In genomic region chr3:102734313-102735030, GRCm38 (mm10) we compare ENCODE assay signal across 8 mouse cellular contexts. TPM values are rescaled to one million over a fixed set of nuclear protein-coding genes. Genes with fewer than 3 reads are reported as not detected.
DNase-seq lines count a peak whose midpoint lies in the region; ATAC-seq and TF ChIP-seq lines count a peak whose summit lies in the region.

Gene Tspan2, plus strand, starts transcription at chr3:102734529.

- peak; percentile 61 for DNase-seq in brain, adult 2 months (ENCODE audit: low read depth, low spot score)
- DNase-seq in forebrain, embryonic 11.5 days (ENCODE audit: low spot score): peak; percentile 88
- DNase-seq in heart, postnatal 0 days (ENCODE audit: low spot score): peak; percentile 59
- peak; percentile 65 to 69 for DNase-seq in kidney, postnatal 25 days
- DNase-seq in lung, adult 18-20 months: peak; percentile 74 to 77
- peak; percentile 55 to 59 for DNase-seq in thymus, adult 18-20 months

- TF ChIP-seq EP300 in heart, postnatal 0 days (IDR thresholded peaks at IDR 0.05; ENCODE audit: low read depth): no peak

- H3K36me3 ChIP-seq in forebrain, embryonic 11.5 days (ENCODE audit: control insufficient read depth, insufficient read depth, low read length): no peaks in the 10 kb centered on the region
- no peaks in the 10 kb centered on the region for H3K36me3 ChIP-seq in heart, postnatal 0 days (replicated peaks; ENCODE audit: control insufficient read depth, insufficient read depth, low read length)
- no peaks in the 10 kb centered on the region for H3K36me3 ChIP-seq in neural tube, embryonic 13.5 days

- peaks cover 7% of the 10 kb centered on the region; the same call in 1 of the 2 replicates for H3K4me1 ChIP-seq in forebrain, embryonic 11.5 days (replicated peaks; ENCODE audit: control insufficient read depth, insufficient read depth, low read length)
- peaks cover 34% of the 10 kb centered on the region for H3K4me1 ChIP-seq in heart, postnatal 0 days (ENCODE audit: control insufficient read depth, insufficient read depth)
- H3K4me1 ChIP-seq in neural tube, embryonic 13.5 days (replicated peaks): peaks cover 42% of the 10 kb centered on the region

- no peaks in the 10 kb centered on the region for H3K27me3 ChIP-seq in forebrain, embryonic 11.5 days (ENCODE audit: control insufficient read depth, insufficient read depth, low read length)
- no peaks in the 10 kb centered on the region for H3K27me3 ChIP-seq in heart, postnatal 0 days (ENCODE audit: control insufficient read depth, insufficient read depth, low read length)
- H3K27me3 ChIP-seq in neural tube, embryonic 13.5 days: 0 out of 2 replicates have a peak, but pooled peaks cover 4% of the 10 kb centered on the region

- no peaks in the 10 kb centered on the region for H3K9me3 ChIP-seq in forebrain, embryonic 11.5 days (ENCODE audit: control insufficient read depth, low read length)
- H3K9me3 ChIP-seq in heart, postnatal 0 days (replicated peaks; ENCODE audit: control insufficient read depth, low read length): no peaks in the 10 kb centered on the region
- no peaks in the 10 kb centered on the region for H3K9me3 ChIP-seq in neural tube, embryonic 13.5 days

- TF ChIP-seq CTCF in heart, postnatal 0 days (IDR thresholded peaks at IDR 0.05; ENCODE audit: low read depth): no peak

- WGBS in forebrain, embryonic 11.5 days: under 1% methylated on average over 52 of the region's 54 CpGs
- under 1% methylated on average over 51 of the region's 54 CpGs for WGBS in heart, postnatal 0 days
- WGBS in neural tube, embryonic 13.5 days: 0% methylated on average over 48 of the region's 54 CpGs

- H3K9ac ChIP-seq in forebrain, embryonic 11.5 days (ENCODE audit: low read length): peak within 1 kb of the TSS; percentile 74
- H3K9ac ChIP-seq in heart, postnatal 0 days (replicated peaks; ENCODE audit: low read depth, low read length): peak within 1 kb of the TSS; percentile 65
- peak within 1 kb of the TSS; percentile 84 for H3K9ac ChIP-seq in neural tube, embryonic 13.5 days

- peak within 1 kb of the TSS; percentile 85 for H3K4me2 ChIP-seq in forebrain, embryonic 11.5 days (ENCODE audit: low read depth, low read length, severe bottlenecking)
- H3K4me2 ChIP-seq in heart, postnatal 0 days (ENCODE audit: low read depth, low read length): peak within 1 kb of the TSS; percentile 93
- H3K4me2 ChIP-seq in neural tube, embryonic 13.5 days: peak within 1 kb of the TSS; percentile 79

- ATAC-seq in CD4-positive, CD25-positive, alpha-beta regulatory T cell, adult 4 months: peak; percentile 45
- peak; percentile 88 for ATAC-seq in forebrain, embryonic 11.5 days (replicated peaks; ENCODE audit: low FRiP score)
- peak; percentile 88 for ATAC-seq in heart, postnatal 0 days (ENCODE audit: insufficient read depth, low read depth)
- ATAC-seq in neural tube, embryonic 13.5 days (ENCODE audit: low read depth): peak; percentile 79

- no peak within 1 kb of the TSS for H3K27ac ChIP-seq in forebrain, embryonic 11.5 days (ENCODE audit: low read depth, low read length)
- peak within 1 kb of the TSS; percentile 93 for H3K27ac ChIP-seq in heart, postnatal 0 days (ENCODE audit: low read depth)
- peak within 1 kb of the TSS; percentile 71 for H3K27ac ChIP-seq in neural tube, embryonic 13.5 days (replicated peaks)

- H3K4me3 ChIP-seq in forebrain, embryonic 11.5 days (ENCODE audit: low read depth, low read length): peak within 1 kb of the TSS; percentile 71
- peak within 1 kb of the TSS; percentile 72 for H3K4me3 ChIP-seq in heart, postnatal 0 days (ENCODE audit: low read depth, low read length)
- H3K4me3 ChIP-seq in neural tube, embryonic 13.5 days: peak within 1 kb of the TSS; percentile 78

RNA-seq across cellular contexts. Expression of gene Tspan2, which starts in this region (rescaled TPM):
- 1 to 10 TPM in 1 of 2 experiments, under 1 TPM in 1; 0.70 to 1.3 TPM for polyA plus RNA-seq in CD4-positive, CD25-positive, alpha-beta regulatory T cell, adult 4 months (2017; shearing (Covaris generic))
- 9.0 and 9.5 TPM in 2 replicates for polyA plus RNA-seq in forebrain, embryonic 11.5 days (2014; fragmentation: Nextera tagmentation; extraction: Ambion mirVana)
- 16.9 and 90.1 TPM in 2 replicates for total RNA-seq in heart, postnatal 0 days (2014; rRNA removed; ENCODE audit: low replicate concordance)
- 13.2 and 17.1 TPM in 2 replicates for polyA plus RNA-seq in heart, postnatal 0 days (2015; fragmentation: Nextera tagmentation; extraction: Ambion mirVana)
- 10.6 and 10.7 TPM in 2 replicates for polyA plus RNA-seq in neural tube, embryonic 13.5 days (2015; fragmentation: Nextera tagmentation; extraction: Ambion mirVana)
